Mouse (Mus musculus) megakaryocyte, embryonic 14.5 days (primary cell): ENCODE data around the gene Vps13d.

ENCODE experiments used
- FLI1 ChIP-seq: IDR thresholded peaks from 2 replicates; pipeline ENCODE4 v1.6.1; 2012; ENCODE audit warnings: low read length, inconsistent platforms, mixed read lengths
- GATA1 ChIP-seq: IDR thresholded peaks from 3 replicates; pipeline ENCODE4 v1.6.1; 2012; ENCODE audit warnings: mixed read lengths, low read length, inconsistent platforms, borderline replicate concordance

GRCm38 (mm10) chr4:145041223-145041870 lies 153.5 kb downstream of the Vps13d start:
- TF ChIP-seq FLI1 (no peak), GATA1 (peak; percentile 25; the same call in 1 of the 3 replicates)
